Mouse (Mus musculus): ENCODE measurements at regions not wholly inside any gene's neighbourhood (a gene's known extent, or its start where the extent isn't known, plus 50 kb on each side); places are given as distances from the start of the nearest gene placed in this dataset.
"Not testable (repeated sequence)": the region's sequence is repeated elsewhere in the genome, so short reads cannot be mapped to it uniquely, and the experiment has no call there.

GRCm38 (mm10) chr14:71056601-71057000 lies 457.0 kb upstream of the Fam160b2 start:
- DNase-seq (ENCODE audit: low spot score) (no peak), ATAC-seq (replicated peaks; ENCODE audit: low FRiP score) (no peak)
- Histone ChIP-seq H3K4me3 (ENCODE audit: low read depth, low read length) (no peak overlapping the region), H3K9ac (ENCODE audit: low read depth, low read length) (no peak overlapping the region), H3K4me1 (replicated peaks; ENCODE audit: control insufficient read depth, insufficient read depth, low read length) (no peaks in the 10 kb centered on the region), H3K36me3 (ENCODE audit: control insufficient read depth, insufficient read depth, low read length) (no peaks in the 10 kb centered on the region), H3K9me3 (ENCODE audit: control insufficient read depth, low read length) (no peaks in the 10 kb centered on the region), H3K4me2 (no peak overlapping the region), H3K27ac (ENCODE audit: low read depth, low read length) (no peak overlapping the region), H3K27me3 (replicated peaks; ENCODE audit: control insufficient read depth, insufficient read depth, low read length) (no peaks in the 10 kb centered on the region)
- WGBS, result 86% methylated on average over 2 of the region's 2 CpGs

- H3K36me3 ChIP-seq (ENCODE audit: control insufficient read depth, insufficient read depth, low read length), result no peaks in the 10 kb centered on the region
- WGBS, result 79% methylated on average over 2 of the region's 2 CpGs
- H3K9ac ChIP-seq (ENCODE audit: low read depth, low read length), result no peak overlapping the region
- no peaks in the 10 kb centered on the region for H3K27me3 ChIP-seq (replicated peaks; ENCODE audit: control insufficient read depth, insufficient read depth, low read length)
- H3K4me1 ChIP-seq (replicated peaks; ENCODE audit: control insufficient read depth, insufficient read depth, low read length), result no peaks in the 10 kb centered on the region
- no peak overlapping the region for H3K4me2 ChIP-seq
- H3K27ac ChIP-seq (ENCODE audit: low read depth, low read length), result no peak overlapping the region
- no peak for ATAC-seq (replicated peaks; ENCODE audit: low FRiP score)
- no peak overlapping the region for H3K4me3 ChIP-seq (ENCODE audit: low read depth, low read length)
- no peak for DNase-seq (ENCODE audit: low spot score)
- no peaks in the 10 kb centered on the region for H3K9me3 ChIP-seq (ENCODE audit: control insufficient read depth, low read length)
These were observed 455.8 kb upstream of the Fam160b2 start for GRCm38 (mm10) chr14:71055480-71055879.

GRCm38 (mm10) chr14:71053788-71054641 lies 454.4 kb upstream of the Fam160b2 start:
- DNase-seq (ENCODE audit: low spot score), result no peak
- WGBS, result 67% methylated on average over 9 of the region's 9 CpGs

GRCm38 (mm10) chr14:71047096-71047495 lies 447.5 kb upstream of the Fam160b2 start:
- no peaks in the 10 kb centered on the region for H3K9me3 ChIP-seq (ENCODE audit: control insufficient read depth, low read length)
- H3K4me1 ChIP-seq (replicated peaks; ENCODE audit: control insufficient read depth, insufficient read depth, low read length), result no peaks in the 10 kb centered on the region
- H3K4me3 ChIP-seq (ENCODE audit: low read depth, low read length), result no peak overlapping the region
- no peak overlapping the region for H3K9ac ChIP-seq (ENCODE audit: low read depth, low read length)
- no peaks in the 10 kb centered on the region for H3K27me3 ChIP-seq (replicated peaks; ENCODE audit: control insufficient read depth, insufficient read depth, low read length)
- 64% methylated on average over 3 of the region's 3 CpGs for whole genome bisulfite sequencing
- H3K36me3 ChIP-seq (ENCODE audit: control insufficient read depth, insufficient read depth, low read length), result no peaks in the 10 kb centered on the region
- no peak for DNase-seq (ENCODE audit: low spot score)
- ATAC-seq (replicated peaks; ENCODE audit: low FRiP score), result no peak
- no peak overlapping the region for H3K27ac ChIP-seq (ENCODE audit: low read depth, low read length)
- H3K4me2 ChIP-seq, result no peak overlapping the region

More at GRCm38 (mm10) chr14:71053788-71054641, 454.4 kb upstream of the Fam160b2 start:
- H3K9ac ChIP-seq (ENCODE audit: low read depth, low read length), result no peak overlapping the region
- H3K9me3 ChIP-seq (ENCODE audit: control insufficient read depth, low read length), result no peaks in the 10 kb centered on the region
- no peak overlapping the region for H3K4me2 ChIP-seq
- H3K4me1 ChIP-seq (replicated peaks; ENCODE audit: control insufficient read depth, insufficient read depth, low read length), result no peaks in the 10 kb centered on the region
- H3K27me3 ChIP-seq (replicated peaks; ENCODE audit: control insufficient read depth, insufficient read depth, low read length), result no peaks in the 10 kb centered on the region
- H3K27ac ChIP-seq (ENCODE audit: low read depth, low read length), result no peak overlapping the region
- no peak for ATAC-seq (replicated peaks; ENCODE audit: low FRiP score)
- H3K4me3 ChIP-seq (ENCODE audit: low read depth, low read length), result no peak overlapping the region
- no peaks in the 10 kb centered on the region for H3K36me3 ChIP-seq (ENCODE audit: control insufficient read depth, insufficient read depth, low read length)

GRCm38 (mm10) chr14:71043879-71044770 lies 444.5 kb upstream of the Fam160b2 start:
- H3K9me3 ChIP-seq (ENCODE audit: control insufficient read depth, low read length); H3K4me1 ChIP-seq (replicated peaks; ENCODE audit: control insufficient read depth, insufficient read depth, low read length); H3K27ac ChIP-seq (ENCODE audit: low read depth, low read length); H3K9ac ChIP-seq (ENCODE audit: low read depth, low read length); H3K4me3 ChIP-seq (ENCODE audit: low read depth, low read length); ATAC-seq (replicated peaks; ENCODE audit: low FRiP score); H3K4me2 ChIP-seq; H3K36me3 ChIP-seq (ENCODE audit: control insufficient read depth, insufficient read depth, low read length); DNase-seq (ENCODE audit: low spot score); H3K27me3 ChIP-seq (replicated peaks; ENCODE audit: control insufficient read depth, insufficient read depth, low read length): not testable (repeated sequence)
- WGBS, result 15% methylated on average over 11 of the region's 13 CpGs

GRCm38 (mm10) chr14:71036620-71037019 lies 437.0 kb upstream of the Fam160b2 start:
- Histone ChIP-seq H3K4me3 (ENCODE audit: low read depth, low read length) (no peak overlapping the region), H3K4me2 (no peak overlapping the region), H3K4me1 (replicated peaks; ENCODE audit: control insufficient read depth, insufficient read depth, low read length) (no peaks in the 10 kb centered on the region), H3K27me3 (replicated peaks; ENCODE audit: control insufficient read depth, insufficient read depth, low read length) (no peaks in the 10 kb centered on the region), H3K9ac (ENCODE audit: low read depth, low read length) (no peak overlapping the region), H3K36me3 (ENCODE audit: control insufficient read depth, insufficient read depth, low read length) (no peaks in the 10 kb centered on the region), H3K27ac (ENCODE audit: low read depth, low read length) (no peak overlapping the region), H3K9me3 (ENCODE audit: control insufficient read depth, low read length) (no peaks in the 10 kb centered on the region)
- 68% methylated on average over 7 of the region's 7 CpGs for WGBS
- ATAC-seq (replicated peaks; ENCODE audit: low FRiP score), result no peak
- no peak for DNase-seq (ENCODE audit: low spot score)

GRCm38 (mm10) chr14:71033586-71033985 lies 434.0 kb upstream of the Fam160b2 start:
- Histone ChIP-seq H3K36me3 (ENCODE audit: control insufficient read depth, insufficient read depth, low read length) (no peaks in the 10 kb centered on the region), H3K4me2 (no peak overlapping the region), H3K27ac (ENCODE audit: low read depth, low read length) (no peak overlapping the region), H3K9me3 (ENCODE audit: control insufficient read depth, low read length) (no peaks in the 10 kb centered on the region), H3K4me1 (replicated peaks; ENCODE audit: control insufficient read depth, insufficient read depth, low read length) (no peaks in the 10 kb centered on the region), H3K27me3 (replicated peaks; ENCODE audit: control insufficient read depth, insufficient read depth, low read length) (no peaks in the 10 kb centered on the region), H3K4me3 (ENCODE audit: low read depth, low read length) (no peak overlapping the region), H3K9ac (ENCODE audit: low read depth, low read length) (no peak overlapping the region)
- ATAC-seq (replicated peaks; ENCODE audit: low FRiP score) (no peak), DNase-seq (ENCODE audit: low spot score) (no peak)
- 64% methylated on average over 2 of the region's 2 CpGs for WGBS

- WGBS, result 88% methylated on average over 9 of the region's 9 CpGs
- Histone ChIP-seq H3K4me1 (replicated peaks; ENCODE audit: control insufficient read depth, insufficient read depth, low read length) (no peaks in the 10 kb centered on the region), H3K4me3 (ENCODE audit: low read depth, low read length) (no peak overlapping the region), H3K36me3 (ENCODE audit: control insufficient read depth, insufficient read depth, low read length) (no peaks in the 10 kb centered on the region), H3K4me2 (no peak overlapping the region), H3K27me3 (replicated peaks; ENCODE audit: control insufficient read depth, insufficient read depth, low read length) (no peaks in the 10 kb centered on the region), H3K9me3 (ENCODE audit: control insufficient read depth, low read length) (no peaks in the 10 kb centered on the region), H3K27ac (ENCODE audit: low read depth, low read length) (no peak overlapping the region), H3K9ac (ENCODE audit: low read depth, low read length) (no peak overlapping the region)
- DNase-seq (ENCODE audit: low spot score), result no peak
- no peak for ATAC-seq (replicated peaks; ENCODE audit: low FRiP score)
These were observed 430.7 kb upstream of the Fam160b2 start for GRCm38 (mm10) chr14:71030164-71030880.
